Mouse (Mus musculus) embryonic facial prominence, embryonic 13.5 days (tissue): ENCODE results near the gene Boc. TPM values are rescaled to one million over a fixed set of nuclear protein-coding genes. Genes with fewer than 3 reads are reported as not detected.
A peak's percentile ranks its signal among the peaks of the same experiment; 100 is the strongest.

Experiments used
- ATAC-seq: fragments of 200-750 bp; cut with Nextera tagmentation; 2 replicates; pipeline ENCODE4 v1.8.0; 2017; ENCODE audit warnings: low read depth; ENCODE audit not compliant: insufficient number of reproducible peaks, insufficient read depth, low FRiP score, low TSS enrichment
- H3K27ac ChIP-seq: fragments of 300-500 bp; sonication (generic); 2 replicates; pipeline ENCODE4 v1.5.1; 2015; ENCODE audit warnings: moderate library complexity, mild to moderate bottlenecking, inconsistent platforms
- H3K27me3 ChIP-seq: fragments of 300-500 bp; sonication (generic); 2 replicates; pipeline ENCODE4 v1.6.1; 2015; ENCODE audit warnings: mild to moderate bottlenecking, inconsistent platforms
- H3K36me3 ChIP-seq: fragments of 300-500 bp; sonication (generic); 2 replicates; pipeline ENCODE4 v1.6.1; 2015; ENCODE audit warnings: mild to moderate bottlenecking, inconsistent platforms
- H3K4me1 ChIP-seq: fragments of 300-500 bp; sonication (generic); 2 replicates; pipeline ENCODE4 v1.6.1; 2015; ENCODE audit warnings: inconsistent platforms
- H3K4me2 ChIP-seq: fragments of 300-500 bp; sonication (generic); 2 replicates; pipeline ENCODE4 v1.6.1; 2015; ENCODE audit warnings: moderate library complexity, mild to moderate bottlenecking, inconsistent platforms
- H3K4me3 ChIP-seq: fragments of 300-500 bp; sonication (generic); 2 replicates; pipeline ENCODE4 v1.5.1; 2015; ENCODE audit warnings: mild to moderate bottlenecking, inconsistent platforms
- H3K9ac ChIP-seq: fragments of 300-500 bp; sonication (generic); 2 replicates; pipeline ENCODE4 v1.6.1; 2015; ENCODE audit warnings: mild to moderate bottlenecking, inconsistent platforms
- H3K9me3 ChIP-seq: fragments of 300-500 bp; sonication (generic); 2 replicates; pipeline ENCODE4 v1.6.1; 2016; ENCODE audit warnings: inconsistent platforms
- WGBS: fragments of 180-500 bp; shearing (Covaris S2); methylation state at CpG from one replicate; pipeline ENCODE4 v1.1.7; 2015; ENCODE audit warnings: mixed read lengths; 5-methylcytosine and 5-hydroxymethylcytosine counted together
- polyA plus RNA-seq: library from polyadenylated mRNA; unstranded; fragments of >200 nt; fragmentation: Nextera tagmentation; extraction: Ambion mirVana; gene quantifications from 2 replicates; pipeline ENCODE4 v1.2.1, GENCODE M21; 2015

The Boc gene
- polyA plus RNA-seq, 1 experiment from 2014 or later = 51.1 TPM

- WGBS = 84% methylated on average over 7 of the region's 7 CpGs
- Histone ChIP-seq H3K27me3 (no peaks in the 10 kb centered on the region), H3K4me2 (no peak overlapping the region), H3K4me1 (peaks cover 27% of the 10 kb centered on the region), H3K9me3 (peaks cover 5% of the 10 kb centered on the region; the same call in 1 of the 2 replicates), H3K36me3 (peaks cover 95% of the 10 kb centered on the region), H3K9ac (no peak overlapping the region), H3K4me3 (no peak overlapping the region), H3K27ac (no peak overlapping the region)
- ATAC-seq = no peak
Observed at GRCm38 (mm10) chr16:44502325-44502724, 56.4 kb downstream of the Boc start.

GRCm38 (mm10) chr16:44501783-44502182 is 56.9 kb downstream of the Boc start:
- 93% methylated on average over 10 of the region's 10 CpGs for WGBS
- peaks cover 97% of the 10 kb centered on the region for H3K36me3 ChIP-seq
- no peak for ATAC-seq
- peaks cover 21% of the 10 kb centered on the region for H3K4me1 ChIP-seq
- no peak overlapping the region for H3K27ac ChIP-seq
- no peaks in the 10 kb centered on the region for H3K27me3 ChIP-seq
- no peak overlapping the region for H3K9ac ChIP-seq
- H3K4me3 ChIP-seq = no peak overlapping the region
- no peak overlapping the region for H3K4me2 ChIP-seq
- H3K9me3 ChIP-seq = peaks cover 5% of the 10 kb centered on the region; the same call in 1 of the 2 replicates

- H3K27me3 ChIP-seq = no peaks in the 10 kb centered on the region
- no peak overlapping the region for H3K27ac ChIP-seq
- H3K9ac ChIP-seq = no peak overlapping the region
- no peak overlapping the region for H3K4me2 ChIP-seq
- no peaks in the 10 kb centered on the region for H3K9me3 ChIP-seq
- ATAC-seq = no peak
- H3K4me3 ChIP-seq = no peak overlapping the region
- peaks cover 38% of the 10 kb centered on the region for H3K4me1 ChIP-seq
- 92% methylated on average over 3 of the region's 3 CpGs for WGBS
- peaks cover 90% of the 10 kb centered on the region for H3K36me3 ChIP-seq
Observed at GRCm38 (mm10) chr16:44498447-44498846, 60.2 kb downstream of the Boc start.

GRCm38 (mm10) chr16:44496971-44497464 is 61.7 kb downstream of the Boc start:
- H3K4me1 ChIP-seq = peaks cover 35% of the 10 kb centered on the region
- peak overlapping the region; percentile 60; the same call in 1 of the 2 replicates for H3K27ac ChIP-seq
- H3K9me3 ChIP-seq = no peaks in the 10 kb centered on the region
- no peak overlapping the region for H3K9ac ChIP-seq
- H3K36me3 ChIP-seq = peaks cover 91% of the 10 kb centered on the region
- no peak overlapping the region for H3K4me2 ChIP-seq
- no peak overlapping the region for H3K4me3 ChIP-seq
- H3K27me3 ChIP-seq = no peaks in the 10 kb centered on the region
- 81% methylated on average over 15 of the region's 15 CpGs for WGBS
- ATAC-seq = no peak

- ATAC-seq = 0 out of 2 replicates have a peak, but pooled peaks have one; percentile 18
- peaks cover 91% of the 10 kb centered on the region for H3K36me3 ChIP-seq
- peak overlapping the region; percentile 87 for H3K27ac ChIP-seq
- no peak overlapping the region for H3K4me2 ChIP-seq
- 34% methylated on average over 8 of the region's 8 CpGs for WGBS
- H3K9ac ChIP-seq = peak overlapping the region; percentile 46; the same call in 1 of the 2 replicates
- H3K4me3 ChIP-seq = no peak overlapping the region
- no peaks in the 10 kb centered on the region for H3K27me3 ChIP-seq
- peaks cover 35% of the 10 kb centered on the region for H3K4me1 ChIP-seq
- H3K9me3 ChIP-seq = no peaks in the 10 kb centered on the region
Observed at GRCm38 (mm10) chr16:44494441-44495108, 64.1 kb downstream of the Boc start.

- no peak overlapping the region for H3K4me2 ChIP-seq
- H3K9me3 ChIP-seq = no peaks in the 10 kb centered on the region
- no peak for ATAC-seq
- peaks cover 35% of the 10 kb centered on the region for H3K4me1 ChIP-seq
- H3K36me3 ChIP-seq = peaks cover 91% of the 10 kb centered on the region
- no peak overlapping the region for H3K4me3 ChIP-seq
- H3K27ac ChIP-seq = peak overlapping the region; percentile 87
- H3K27me3 ChIP-seq = no peaks in the 10 kb centered on the region
- WGBS = 45% methylated on average over 6 of the region's 6 CpGs
- H3K9ac ChIP-seq = no peak overlapping the region
Observed at GRCm38 (mm10) chr16:44493868-44494267, 64.8 kb downstream of the Boc start.

- WGBS = 86% methylated on average over 9 of the region's 9 CpGs
- Histone ChIP-seq H3K9ac (no peak overlapping the region), H3K4me1 (peaks cover 32% of the 10 kb centered on the region), H3K27me3 (no peaks in the 10 kb centered on the region), H3K27ac (0 out of 2 replicates have a peak overlapping the region, but pooled peaks have one; percentile 87), H3K9me3 (no peaks in the 10 kb centered on the region), H3K4me3 (no peak overlapping the region), H3K36me3 (peaks cover 91% of the 10 kb centered on the region), H3K4me2 (no peak overlapping the region)
- ATAC-seq = no peak
Observed at GRCm38 (mm10) chr16:44492706-44493105, 66.0 kb downstream of the Boc start.

GRCm38 (mm10) chr16:44492151-44492550 is 66.5 kb downstream of the Boc start:
- Histone ChIP-seq H3K4me1 (peaks cover 32% of the 10 kb centered on the region), H3K4me3 (no peak overlapping the region), H3K9me3 (no peaks in the 10 kb centered on the region), H3K9ac (no peak overlapping the region), H3K36me3 (peaks cover 91% of the 10 kb centered on the region), H3K27me3 (no peaks in the 10 kb centered on the region), H3K27ac (no peak overlapping the region; the same call in 1 of the 2 replicates), H3K4me2 (no peak overlapping the region)
- 95% methylated on average over 6 of the region's 6 CpGs for WGBS
- no peak for ATAC-seq

GRCm38 (mm10) chr16:44491051-44491450 is 67.6 kb downstream of the Boc start:
- H3K27ac ChIP-seq = no peak overlapping the region
- peaks cover 91% of the 10 kb centered on the region for H3K36me3 ChIP-seq
- H3K9ac ChIP-seq = no peak overlapping the region
- no peak overlapping the region for H3K4me2 ChIP-seq
- 93% methylated on average over 9 of the region's 9 CpGs for WGBS
- H3K27me3 ChIP-seq = no peaks in the 10 kb centered on the region
- H3K4me1 ChIP-seq = peaks cover 35% of the 10 kb centered on the region
- ATAC-seq = no peak
- H3K4me3 ChIP-seq = no peak overlapping the region
- no peaks in the 10 kb centered on the region for H3K9me3 ChIP-seq

GRCm38 (mm10) chr16:44487194-44487593 is 71.5 kb downstream of the Boc start:
- H3K4me1 ChIP-seq = peaks cover 22% of the 10 kb centered on the region
- H3K36me3 ChIP-seq = peaks cover 86% of the 10 kb centered on the region
- H3K9ac ChIP-seq = no peak overlapping the region
- no peak overlapping the region for H3K27ac ChIP-seq
- no peaks in the 10 kb centered on the region for H3K9me3 ChIP-seq
- no peak for ATAC-seq
- no peak overlapping the region for H3K4me3 ChIP-seq
- H3K27me3 ChIP-seq = no peaks in the 10 kb centered on the region
- no peak overlapping the region for H3K4me2 ChIP-seq
- 84% methylated on average over 13 of the region's 13 CpGs for WGBS

- 86% methylated on average over 9 of the region's 9 CpGs for WGBS
- Histone ChIP-seq H3K27ac (no peak overlapping the region), H3K4me2 (no peak overlapping the region), H3K4me1 (peaks cover 22% of the 10 kb centered on the region), H3K27me3 (no peaks in the 10 kb centered on the region), H3K9me3 (no peaks in the 10 kb centered on the region), H3K4me3 (no peak overlapping the region), H3K36me3 (peaks cover 83% of the 10 kb centered on the region), H3K9ac (no peak overlapping the region)
- no peak for ATAC-seq
Observed at GRCm38 (mm10) chr16:44486612-44487011, 72.1 kb downstream of the Boc start.

- WGBS = 84% methylated on average over 8 of the region's 8 CpGs
- 0 out of 2 replicates have a peak overlapping the region, but pooled peaks have one; percentile 32 for H3K9ac ChIP-seq
- H3K4me2 ChIP-seq = no peak overlapping the region
- peak overlapping the region; percentile 41 for H3K27ac ChIP-seq
- no peak overlapping the region for H3K4me3 ChIP-seq
- ATAC-seq = no peak
- H3K36me3 ChIP-seq = peaks cover 74% of the 10 kb centered on the region
- H3K4me1 ChIP-seq = peaks cover 30% of the 10 kb centered on the region
- H3K9me3 ChIP-seq = no peaks in the 10 kb centered on the region
- no peaks in the 10 kb centered on the region for H3K27me3 ChIP-seq
Observed at GRCm38 (mm10) chr16:44485691-44486090, 73.0 kb downstream of the Boc start.
